Mouse (Mus musculus) kidney, embryonic 16.5 days (tissue): ENCODE data around the gene Vps53. TPM values are rescaled to one million over a fixed set of nuclear protein-coding genes. Genes with fewer than 3 reads are reported as not detected.
"Not testable (repeated sequence)": the region's sequence is repeated elsewhere in the genome, so short reads cannot be mapped to it uniquely, and the experiment has no call there.

Source experiments
- ATAC-seq: fragments of 200-750 bp; cut with Nextera tagmentation; 2 replicates; pipeline ENCODE4 v1.8.0; 2017; ENCODE audit warnings: moderate TSS enrichment; ENCODE audit not compliant: low FRiP score, low TSS enrichment
- H3K27ac ChIP-seq: fragments of 300-500 bp; sonication (generic); 2 replicates; pipeline ENCODE4 v1.5.1; 2014; ENCODE audit warnings: low read length
- H3K27me3 ChIP-seq: fragments of 300-500 bp; sonication (generic); 2 replicates; pipeline ENCODE4 v1.6.1; 2014; ENCODE audit warnings: low read length, control low read depth, mixed read lengths; ENCODE audit not compliant: insufficient read depth
- H3K36me3 ChIP-seq: fragments of 300-500 bp; sonication (generic); 2 replicates; pipeline ENCODE4 v1.6.1; 2014; ENCODE audit warnings: low read length, control low read depth, mixed read lengths; ENCODE audit not compliant: insufficient read depth
- H3K4me1 ChIP-seq: fragments of 300-500 bp; sonication (generic); 2 replicates; pipeline ENCODE4 v1.6.1; 2014; ENCODE audit warnings: low read length, control low read depth, mixed read lengths; ENCODE audit not compliant: insufficient read depth
- H3K4me2 ChIP-seq: fragments of 300-500 bp; sonication (generic); replicated peaks from 2 replicates; pipeline ENCODE4 v1.6.1; 2014; ENCODE audit warnings: low read depth, low read length
- H3K4me3 ChIP-seq: fragments of 300-500 bp; sonication (generic); 2 replicates; pipeline ENCODE4 v1.5.1; 2014; ENCODE audit warnings: mild to moderate bottlenecking, low read length
- H3K9ac ChIP-seq: fragments of 300-500 bp; sonication (generic); replicated peaks from 2 replicates; pipeline ENCODE4 v1.6.1; 2014; ENCODE audit warnings: low read length
- H3K9me3 ChIP-seq: fragments of 300-500 bp; sonication (generic); 2 replicates; pipeline ENCODE4 v1.6.1; 2016; ENCODE audit warnings: low read length, control low read depth
- WGBS: fragments of 180-500 bp; shearing (Covaris S2); extraction: QIAGEN DNeasy Blood & Tissue Kit; methylation state at CpG from one replicate; pipeline ENCODE4 v1.1.7; 2014; 5-methylcytosine and 5-hydroxymethylcytosine counted together
- polyA plus RNA-seq: library from polyadenylated mRNA; unstranded; fragments of >200 nt; fragmentation: Nextera tagmentation; extraction: Ambion mirVana; gene quantifications from 2 replicates; pipeline ENCODE4 v1.2.1, GENCODE M21; 2015

The Vps53 gene
- polyA plus RNA-seq, 1 experiment from 2014 or later: 46.9 TPM

DNA sequence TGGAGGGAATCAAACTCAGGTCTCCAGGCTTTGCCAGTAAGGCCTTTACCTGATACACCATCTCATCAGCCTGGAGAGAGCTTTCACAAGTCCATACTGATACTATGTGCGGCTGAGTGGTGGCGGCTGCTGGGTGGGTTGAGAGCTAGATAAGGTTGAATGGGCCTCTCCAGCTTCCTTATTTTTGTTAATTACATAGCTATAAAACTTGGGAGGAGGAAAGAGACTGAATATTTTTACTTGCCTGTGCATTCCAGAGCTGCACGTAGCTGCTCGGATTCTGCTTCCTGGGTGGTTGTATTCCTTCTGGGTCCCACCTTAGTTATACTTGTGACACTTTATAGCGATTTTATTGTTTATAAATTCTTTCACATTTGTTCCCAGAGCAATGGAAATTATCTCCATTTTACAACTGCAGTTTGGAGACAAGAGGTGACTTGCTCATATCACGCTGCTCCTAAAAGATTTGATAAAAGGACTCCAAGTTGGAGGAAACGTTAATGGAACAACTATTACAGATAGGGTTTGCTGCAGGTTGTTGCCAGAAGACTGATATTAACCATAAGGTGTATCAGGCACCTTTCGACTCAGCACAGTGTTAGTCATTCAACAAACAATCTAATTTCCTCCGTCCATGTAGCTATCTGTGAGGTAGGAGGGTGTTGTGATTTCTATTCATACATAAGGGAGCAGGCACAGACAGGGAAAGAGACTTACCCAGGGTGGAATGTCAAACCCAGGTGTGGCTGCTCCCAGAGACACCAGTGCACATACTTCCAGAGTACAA, 168.4 kb downstream of the Vps53 start:
- Histone ChIP-seq H3K4me3 (no peak overlapping the region), H3K4me1 (no peaks in the 10 kb centered on the region), H3K27ac (no peak overlapping the region), H3K9me3 (no peaks in the 10 kb centered on the region), H3K27me3 (no peaks in the 10 kb centered on the region), H3K4me2 (no peak overlapping the region), H3K36me3 (no peaks in the 10 kb centered on the region), H3K9ac (no peak overlapping the region)
- ATAC-seq: no peak
- WGBS: 71% methylated on average over 9 of the region's 9 CpGs

- ATAC-seq: no peak
- Histone ChIP-seq H3K4me3 (no peak overlapping the region), H3K9ac (no peak overlapping the region), H3K4me2 (no peak overlapping the region), H3K36me3 (no peaks in the 10 kb centered on the region), H3K4me1 (no peaks in the 10 kb centered on the region), H3K9me3 (no peaks in the 10 kb centered on the region), H3K27me3 (no peaks in the 10 kb centered on the region), H3K27ac (no peak overlapping the region)
- 78% methylated on average over 6 of the region's 6 CpGs for WGBS
Observed at GRCm38 (mm10) chr11:76009101-76009500, 170.3 kb downstream of the Vps53 start.

DNA sequence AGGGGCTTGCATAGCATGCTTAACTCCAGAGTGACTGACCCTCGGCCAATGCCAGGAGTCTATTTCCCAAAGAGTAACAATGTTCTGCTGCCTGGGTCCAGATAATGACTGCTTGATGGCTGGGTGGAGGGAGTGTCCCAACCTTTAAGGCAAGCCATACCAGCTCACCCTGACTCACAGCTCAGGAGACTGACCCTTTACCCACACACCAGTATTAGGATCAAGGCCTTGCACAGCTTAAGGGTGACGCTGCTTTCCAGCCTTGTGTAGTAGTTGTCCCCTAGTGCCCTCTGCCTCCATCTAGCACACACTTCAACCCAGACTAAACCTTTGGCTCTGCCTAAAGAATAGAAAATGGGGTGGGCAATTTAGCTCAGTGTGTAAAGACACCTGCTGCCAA, 171.3 kb downstream of the Vps53 start:
- Histone ChIP-seq H3K9me3 (no peaks in the 10 kb centered on the region), H3K27ac (no peak overlapping the region), H3K4me3 (no peak overlapping the region), H3K9ac (no peak overlapping the region), H3K36me3 (no peaks in the 10 kb centered on the region), H3K27me3 (no peaks in the 10 kb centered on the region), H3K4me1 (no peaks in the 10 kb centered on the region), H3K4me2 (no peak overlapping the region)
- ATAC-seq: no peak
- 84% methylated on average over 2 of the region's 2 CpGs for WGBS

DNA sequence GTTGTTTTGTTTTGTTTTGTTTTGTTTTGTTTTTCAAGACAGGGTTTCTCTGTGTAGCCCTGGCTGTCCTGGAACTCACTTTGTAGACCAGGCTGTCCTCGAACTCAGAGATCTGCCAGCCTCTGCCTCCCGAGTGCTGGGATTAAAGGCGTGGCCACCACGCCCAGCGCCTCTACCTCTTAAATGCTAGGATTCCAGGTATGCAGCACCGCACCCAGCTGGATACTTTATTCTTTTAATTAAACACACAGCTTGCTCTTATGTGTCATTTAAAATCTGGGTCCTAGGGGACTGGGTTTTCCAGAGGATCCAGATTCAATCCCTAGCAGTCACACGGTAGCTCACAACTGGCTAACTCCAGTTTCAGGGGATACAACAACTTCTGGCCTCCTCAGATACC, 175.2 kb downstream of the Vps53 start:
- H3K27me3 ChIP-seq, H3K4me3 ChIP-seq, H3K27ac ChIP-seq, H3K4me1 ChIP-seq, H3K4me2 ChIP-seq, H3K9ac ChIP-seq, H3K36me3 ChIP-seq, H3K9me3 ChIP-seq, ATAC-seq: not testable (repeated sequence)
- 95% methylated on average over 7 of the region's 7 CpGs for WGBS

DNA sequence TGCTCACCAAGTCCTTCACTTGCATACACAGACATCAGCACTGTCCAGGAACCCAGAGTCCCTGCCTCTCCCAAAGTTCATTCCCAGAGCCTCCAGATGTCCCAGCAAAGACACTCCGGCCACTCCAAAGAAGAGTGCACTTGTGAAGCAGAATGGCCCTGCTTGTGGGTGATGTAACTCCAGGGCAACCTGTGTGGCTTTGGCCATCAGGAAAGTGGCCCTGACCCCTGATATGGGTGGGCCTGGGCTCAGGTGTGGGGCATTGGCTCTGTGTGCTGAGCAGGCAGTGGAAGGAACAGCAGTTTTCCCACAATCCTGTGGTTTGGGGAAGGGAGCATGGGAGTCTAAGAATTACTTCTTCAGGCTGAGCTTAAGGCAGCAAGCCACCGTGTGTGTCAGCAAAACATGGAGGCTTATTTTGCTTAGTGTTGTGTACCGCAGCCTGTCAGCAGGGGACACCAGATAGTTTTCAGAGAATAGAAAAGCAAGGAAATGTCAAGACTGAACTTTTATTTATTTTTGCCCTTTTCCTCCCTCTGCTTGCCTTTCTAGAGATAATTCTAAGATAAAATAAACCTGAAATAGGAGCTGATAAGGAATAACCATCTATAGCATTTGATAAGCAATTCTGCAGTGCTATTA, 178.1 kb downstream of the Vps53 start:
- WGBS: 44% methylated on average over 3 of the region's 3 CpGs

GRCm38 (mm10) chr11:76000701-76001100, 178.7 kb downstream of the Vps53 start:
- H3K27me3 ChIP-seq: peaks cover 7% of the 10 kb centered on the region; the same call in 1 of the 2 replicates
- WGBS: 89% methylated on average over 5 of the region's 5 CpGs
- no peak overlapping the region for H3K9ac ChIP-seq
- H3K27ac ChIP-seq: no peak overlapping the region
- H3K9me3 ChIP-seq: no peaks in the 10 kb centered on the region
- H3K4me2 ChIP-seq: no peak overlapping the region
- peaks cover 4% of the 10 kb centered on the region; the same call in 1 of the 2 replicates for H3K4me1 ChIP-seq
- no peaks in the 10 kb centered on the region for H3K36me3 ChIP-seq
- H3K4me3 ChIP-seq: no peak overlapping the region
- peak; percentile 12; the same call in 1 of the 2 replicates for ATAC-seq

More for the DNA sequence above, 178.1 kb downstream of the Vps53 start:
- Histone ChIP-seq H3K4me1 (peaks cover 4% of the 10 kb centered on the region; the same call in 1 of the 2 replicates), H3K27ac (no peak overlapping the region), H3K4me2 (no peak overlapping the region), H3K9me3 (no peaks in the 10 kb centered on the region), H3K4me3 (no peak overlapping the region), H3K36me3 (no peaks in the 10 kb centered on the region), H3K27me3 (peaks cover 7% of the 10 kb centered on the region; the same call in 1 of the 2 replicates), H3K9ac (no peak overlapping the region)
- no peak for ATAC-seq

DNA sequence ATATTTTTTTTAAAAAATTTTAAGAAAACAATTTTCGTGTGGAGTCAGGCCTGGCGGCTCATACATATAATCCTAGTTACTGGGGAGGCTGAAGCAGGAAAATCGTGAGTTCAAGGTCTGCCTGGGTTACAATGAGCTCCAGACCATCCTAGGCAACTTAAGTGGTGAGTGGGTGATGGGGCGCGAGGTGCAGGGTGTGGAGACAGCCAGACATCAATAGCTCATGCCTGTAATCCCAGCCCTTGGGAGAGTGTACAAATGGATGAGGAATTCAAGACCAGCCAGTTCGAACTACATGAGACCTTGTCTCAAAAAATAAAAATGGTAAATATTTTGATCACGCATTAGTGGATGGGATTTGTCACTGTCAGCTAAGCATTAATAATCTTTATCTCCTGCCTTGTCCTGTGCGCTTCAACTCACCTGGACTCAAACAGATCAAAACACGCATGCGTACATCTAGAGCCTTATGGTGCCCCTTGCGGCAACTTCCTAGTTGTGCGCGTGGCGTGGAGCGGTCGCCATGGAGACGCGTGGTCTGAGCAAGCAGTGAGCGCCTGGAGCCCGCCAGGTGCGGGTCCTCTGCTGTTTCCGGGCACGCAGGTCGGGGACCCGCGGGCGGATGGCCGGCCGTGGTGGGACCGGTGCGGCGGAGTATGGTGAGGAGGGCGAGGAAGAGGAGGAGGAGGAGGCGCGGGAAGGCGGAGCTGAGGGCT, 179.8 kb downstream of the Vps53 start, which contains the start of gene 1700016K19Rik:
Gene 1700016K19Rik (plus strand): TSS at position 473 of the 716 bp plus-strand sequence.
- Histone ChIP-seq H3K27me3 (peaks cover 7% of the 10 kb centered on the region; the same call in 1 of the 2 replicates), H3K4me2 (peak within 1 kb of the TSS; percentile 79), H3K27ac (no peak within 1 kb of the TSS), H3K9ac (peak within 1 kb of the TSS; percentile 64), H3K4me3 (peak within 1 kb of the TSS; percentile 64), H3K9me3 (no peaks in the 10 kb centered on the region), H3K36me3 (no peaks in the 10 kb centered on the region), H3K4me1 (peaks cover 4% of the 10 kb centered on the region; the same call in 1 of the 2 replicates)
- 13% methylated on average over 36 of the region's 36 CpGs for WGBS
- ATAC-seq: peak; percentile 80

Other genes starting within 250 kb of the Vps53 start
- gene Rph3al, start 241.2 kb downstream of the Vps53 start, polyA plus RNA-seq: 17.5 and 18.0 TPM in 2 replicates
- 0.39 and 0.70 TPM in 2 replicates for gene 1700016K19Rik, start 179.7 kb downstream of the Vps53 start, polyA plus RNA-seq
- gene Rflnb, start 151.9 kb downstream of the Vps53 start, polyA plus RNA-seq: 29.6 and 31.9 TPM in 2 replicates
- 27.0 and 28.6 TPM in 2 replicates for gene Fam57a, start within 50 bp of the Vps53 start, polyA plus RNA-seq
- gene Dbil5, start 38.0 kb upstream of the Vps53 start, polyA plus RNA-seq: 1.2 and 1.7 TPM in 2 replicates
- 33.1 and 36.7 TPM in 2 replicates for gene Gemin4, start 38.0 kb upstream of the Vps53 start, polyA plus RNA-seq
- 28.7 and 29.1 TPM in 2 replicates for gene Mrm3, start 64.1 kb upstream of the Vps53 start, polyA plus RNA-seq
- 136 and 142 TPM in 2 replicates for gene Glod4, start 64.1 kb upstream of the Vps53 start, polyA plus RNA-seq
- 26.9 and 29.5 TPM in 2 replicates for gene Nxn, start 219.5 kb upstream of the Vps53 start, polyA plus RNA-seq
- 106 and 112 TPM in 2 replicates for gene Timm22, start 227.3 kb upstream of the Vps53 start, polyA plus RNA-seq